ENCODE assay signal across 28 mouse cellular contexts in genomic region chr5:121696761-121697160, GRCm38 (mm10). TPM values are rescaled to one million over a fixed set of nuclear protein-coding genes. Genes with fewer than 3 reads are reported as not detected.
DNase-seq lines count a peak whose midpoint lies in the region; ATAC-seq and TF ChIP-seq lines count a peak whose summit lies in the region.
"Had no signal": no experiment of that assay in that cellular context is flagged by ENCODE, and none has a peak within 500 bp of the region (broad histone marks: within the 10 kb centered on the region; RNA-seq: fewer than 3 reads in every experiment).

No protein-coding gene starts in this region.

- H3K9ac ChIP-seq in hindbrain, postnatal 0 days (replicated peaks; ENCODE audit: low read length), result no peak overlapping the region
- H3K9ac ChIP-seq in neural tube, embryonic 11.5 days (ENCODE audit: low read length), result no peak overlapping the region; the same call in 1 of the 2 replicates
- H3K9ac ChIP-seq: embryonic facial prominence, embryonic 13.5 days; forebrain, embryonic 13.5 days; heart, embryonic 13.5 days; hindbrain, embryonic 12.5 days; hindbrain, embryonic 15.5 days had no signal

- H3K27ac ChIP-seq in hindbrain, embryonic 10.5 days, result no peak overlapping the region
- H3K27ac ChIP-seq in hindbrain, postnatal 0 days, result no peak overlapping the region
- 0 out of 2 replicates have a peak overlapping the region, but pooled peaks have one; percentile 27 for H3K27ac ChIP-seq in neural tube, embryonic 11.5 days (ENCODE audit: low read depth, low read length)
- H3K27ac ChIP-seq: embryonic facial prominence, embryonic 10.5 days; embryonic facial prominence, embryonic 13.5 days; forebrain, embryonic 10.5 days; forebrain, embryonic 13.5 days; heart, adult 2 months; heart, embryonic 10.5 days; heart, embryonic 13.5 days; hindbrain, embryonic 12.5 days; hindbrain, embryonic 15.5 days had no signal

- no peak overlapping the region for H3K4me3 ChIP-seq in hindbrain, embryonic 10.5 days
- no peak overlapping the region for H3K4me3 ChIP-seq in hindbrain, postnatal 0 days (ENCODE audit: low read length)
- H3K4me3 ChIP-seq in neural tube, embryonic 11.5 days (ENCODE audit: low read depth, low read length), result no peak overlapping the region
- H3K4me3 ChIP-seq: embryonic facial prominence, embryonic 10.5 days; embryonic facial prominence, embryonic 13.5 days; forebrain, embryonic 10.5 days; forebrain, embryonic 13.5 days; heart, adult 2 months; heart, embryonic 10.5 days; heart, embryonic 13.5 days; hindbrain, embryonic 12.5 days; hindbrain, embryonic 15.5 days had no signal

- H3K4me2 ChIP-seq in hindbrain, postnatal 0 days (ENCODE audit: low read depth, low read length), result no peak overlapping the region
- H3K4me2 ChIP-seq in neural tube, embryonic 11.5 days (ENCODE audit: low read depth), result no peak overlapping the region
- H3K4me2 ChIP-seq: embryonic facial prominence, embryonic 13.5 days; forebrain, embryonic 13.5 days; heart, embryonic 13.5 days; hindbrain, embryonic 12.5 days; hindbrain, embryonic 15.5 days had no signal

- peak; percentile 9 for DNase-seq in hindbrain, embryonic 10.5 days (ENCODE audit: low spot score)
- no peak for DNase-seq in hindbrain, postnatal 0 days (ENCODE audit: low spot score)
- DNase-seq in neural tube, embryonic 11.5 days (ENCODE audit: low spot score), result no peak
- DNase-seq in neural tube, embryonic 10.5 days (ENCODE audit: extremely low spot score, low spot score), result no peak
- peak; percentile 53 for DNase-seq in Muller cell, postnatal 12 days (ENCODE audit: inconsistent ontology term)
- DNase-seq in ZHBTc4 (ENCODE audit: low read depth, low spot score), result peak; percentile 27
- DNase-seq in left cerebral cortex, adult 11 months (ENCODE audit: low spot score), result no peak
- DNase-seq: adrenal gland, postnatal 10 days; adrenal gland, postnatal 36 days; cerebellum, adult 18-20 months; cerebellum, adult 9-11 months; cerebellum, postnatal 25 days; gastrocnemius, postnatal 10 days; gastrocnemius, postnatal 36 days; heart, adult 2 months; heart, postnatal 14 days; heart, postnatal 4 days had no signal

- H3K36me3 ChIP-seq in hindbrain, embryonic 10.5 days, result no peaks in the 10 kb centered on the region
- no peaks in the 10 kb centered on the region for H3K36me3 ChIP-seq in hindbrain, postnatal 0 days (ENCODE audit: insufficient read depth, low read length)
- H3K36me3 ChIP-seq in neural tube, embryonic 11.5 days (ENCODE audit: control insufficient read depth, insufficient read depth, low read length), result no peaks in the 10 kb centered on the region
- H3K36me3 ChIP-seq: embryonic facial prominence, embryonic 10.5 days; embryonic facial prominence, embryonic 13.5 days; forebrain, embryonic 10.5 days; heart, embryonic 10.5 days; heart, embryonic 13.5 days; hindbrain, embryonic 12.5 days; hindbrain, embryonic 15.5 days had no signal

- WGBS in hindbrain, embryonic 10.5 days, result 59% methylated on average over 6 of the region's 6 CpGs
- 36% methylated on average over 6 of the region's 6 CpGs for WGBS in hindbrain, postnatal 0 days
- 60% methylated on average over 6 of the region's 6 CpGs for WGBS in neural tube, embryonic 11.5 days

- no peaks in the 10 kb centered on the region for H3K27me3 ChIP-seq in hindbrain, embryonic 10.5 days (ENCODE audit: insufficient read depth, poor library complexity, severe bottlenecking)
- H3K27me3 ChIP-seq in hindbrain, postnatal 0 days (ENCODE audit: insufficient read depth, low read length), result no peaks in the 10 kb centered on the region
- H3K27me3 ChIP-seq in neural tube, embryonic 11.5 days (ENCODE audit: control insufficient read depth, insufficient read depth, low read length), result no peaks in the 10 kb centered on the region
- H3K27me3 ChIP-seq: embryonic facial prominence, embryonic 13.5 days; forebrain, embryonic 13.5 days; heart, embryonic 13.5 days; hindbrain, embryonic 12.5 days; hindbrain, embryonic 15.5 days had no signal

- TF ChIP-seq CTCF in hindbrain, postnatal 0 days (IDR thresholded peaks at IDR 0.05; ENCODE audit: low read depth), result no peak

- H3K9me3 ChIP-seq in hindbrain, embryonic 10.5 days, result no peaks in the 10 kb centered on the region
- no peaks in the 10 kb centered on the region for H3K9me3 ChIP-seq in hindbrain, postnatal 0 days (ENCODE audit: low read length)
- no peaks in the 10 kb centered on the region for H3K9me3 ChIP-seq in neural tube, embryonic 11.5 days (ENCODE audit: control insufficient read depth, low read length)
- H3K9me3 ChIP-seq: embryonic facial prominence, embryonic 10.5 days; embryonic facial prominence, embryonic 13.5 days; forebrain, embryonic 10.5 days; forebrain, embryonic 13.5 days; heart, embryonic 10.5 days; heart, embryonic 13.5 days; hindbrain, embryonic 12.5 days; hindbrain, embryonic 15.5 days had no signal

- ATAC-seq in hindbrain, postnatal 0 days, result no peak; the same call in 1 of the 2 replicates
- ATAC-seq in neural tube, embryonic 11.5 days (ENCODE audit: insufficient read depth, low FRiP score, low TSS enrichment), result no peak
- ATAC-seq: CD4-positive, CD25-positive, alpha-beta regulatory T cell, adult 4 months; forebrain, embryonic 13.5 days; forebrain, embryonic 16.5 days; intestine, postnatal 0 days had no signal

- peaks cover 13% of the 10 kb centered on the region for H3K4me1 ChIP-seq in hindbrain, embryonic 10.5 days (replicated peaks)
- H3K4me1 ChIP-seq in hindbrain, postnatal 0 days (ENCODE audit: insufficient read depth, low read length), result 0 out of 2 replicates have a peak, but pooled peaks cover 3% of the 10 kb centered on the region
- no peaks in the 10 kb centered on the region for H3K4me1 ChIP-seq in neural tube, embryonic 11.5 days (ENCODE audit: control insufficient read depth, insufficient read depth, low read length)
- H3K4me1 ChIP-seq: forebrain, embryonic 13.5 days; hindbrain, embryonic 12.5 days; hindbrain, embryonic 15.5 days had no signal

RNA-seq across cellular contexts. Expression of gene Atxn2, which starts 14.4 kb away (rescaled TPM):
- polyA plus RNA-seq in hindbrain, embryonic 10.5 days (2016; fragmentation: Nextera tagmentation; extraction: Ambion mirVana), result 38.6 and 42.0 TPM in 2 replicates
- 86.8 and 118 TPM in 2 replicates for total RNA-seq in hindbrain, postnatal 0 days (2014; rRNA removed)
- polyA plus RNA-seq in hindbrain, postnatal 0 days (2015; fragmentation: Nextera tagmentation; extraction: Ambion mirVana), result 83.5 and 85.9 TPM in 2 replicates
- polyA plus RNA-seq in neural tube, embryonic 11.5 days (2014; fragmentation: Nextera tagmentation; extraction: Ambion mirVana), result 101 and 102 TPM in 2 replicates

RNA-seq across cellular contexts. Expression of gene Brap, which starts 36.4 kb away (rescaled TPM):
- 41.6 and 41.9 TPM in 2 replicates for polyA plus RNA-seq in hindbrain, embryonic 10.5 days (2016; fragmentation: Nextera tagmentation; extraction: Ambion mirVana)
- total RNA-seq in hindbrain, postnatal 0 days (2014; rRNA removed), result 41.2 and 41.7 TPM in 2 replicates
- polyA plus RNA-seq in hindbrain, postnatal 0 days (2015; fragmentation: Nextera tagmentation; extraction: Ambion mirVana), result 43.5 and 44.0 TPM in 2 replicates
- polyA plus RNA-seq in neural tube, embryonic 11.5 days (2014; fragmentation: Nextera tagmentation; extraction: Ambion mirVana), result 47.9 and 51.3 TPM in 2 replicates

RNA-seq across cellular contexts. Expression of gene Acad10, which starts 36.4 kb away (rescaled TPM):
- polyA plus RNA-seq in hindbrain, embryonic 10.5 days (2016; fragmentation: Nextera tagmentation; extraction: Ambion mirVana), result 3.0 and 3.5 TPM in 2 replicates
- 0.72 and 5.1 TPM in 2 replicates for total RNA-seq in hindbrain, postnatal 0 days (2014; rRNA removed)
- polyA plus RNA-seq in hindbrain, postnatal 0 days (2015; fragmentation: Nextera tagmentation; extraction: Ambion mirVana), result 1.2 and 1.4 TPM in 2 replicates
- polyA plus RNA-seq in neural tube, embryonic 11.5 days (2014; fragmentation: Nextera tagmentation; extraction: Ambion mirVana), result 2.5 and 2.8 TPM in 2 replicates

Comparison
In these comparisons a context has a peak if more than half of its experiments do, and no peak if none do; other contexts are left out.
1. DNase-seq: peak in hindbrain, embryonic 10.5 days (single experiment), Muller cell, postnatal 12 days (single experiment) and ZHBTc4 (single experiment); none in hindbrain, postnatal 0 days (single experiment), neural tube, embryonic 11.5 days (single experiment), neural tube, embryonic 10.5 days (single experiment) and left cerebral cortex, adult 11 months (single experiment).